Comparison of ENCODE assay signal across 13 mouse cellular contexts in the genomic region with DNA sequence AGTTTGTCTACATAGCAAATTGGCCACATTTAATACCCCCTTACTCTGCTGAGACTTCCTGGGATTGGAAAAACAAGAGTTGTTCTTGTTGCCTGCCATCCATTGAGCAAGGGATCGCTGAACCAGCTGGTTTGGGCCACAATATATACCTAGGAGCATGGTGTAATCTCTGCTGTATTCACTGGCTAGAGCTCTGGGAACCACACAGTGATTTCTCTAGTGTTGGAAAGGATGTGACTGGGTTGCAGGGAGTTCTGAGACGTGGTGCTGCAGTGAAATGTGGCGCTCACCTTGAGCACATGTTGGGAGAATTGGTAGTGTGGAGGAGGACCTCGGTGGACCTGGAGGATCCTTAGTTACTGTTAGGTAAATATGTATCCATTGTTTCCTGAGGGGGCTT. TPM values are rescaled to one million over a fixed set of nuclear protein-coding genes. Genes with fewer than 3 reads are reported as not detected.
DNase-seq lines count a peak whose midpoint lies in the region; ATAC-seq and TF ChIP-seq lines count a peak whose summit lies in the region.
"Had no signal": no experiment of that assay in that cellular context is flagged by ENCODE, and none has a peak within 500 bp of the region (broad histone marks: within the 10 kb centered on the region; RNA-seq: fewer than 3 reads in every experiment).

No protein-coding gene starts in this region.

- no peak for DNase-seq in heart, postnatal 0 days (ENCODE audit: low spot score)
- DNase-seq in heart, postnatal 14 days, result no peak
- DNase-seq in liver, postnatal 0 days, result no peak
- no peak for DNase-seq in liver, embryonic 11.5 days (ENCODE audit: low spot score)
- no peak for DNase-seq in ES-E14 (ENCODE audit: low read depth, low spot score)
- DNase-seq in urinary bladder, adult 2 months (ENCODE audit: low spot score), result no peak
- DNase-seq: cerebellum, adult 18-20 months; kidney, postnatal 10 days; layer of hippocampus, postnatal 36 days; lung, adult 2 months had no signal

- H3K27ac ChIP-seq in heart, postnatal 0 days (ENCODE audit: low read depth), result 0 out of 2 replicates have a peak overlapping the region, but pooled peaks have one; percentile 8
- no peak overlapping the region for H3K27ac ChIP-seq in liver, postnatal 0 days (ENCODE audit: low read depth)
- H3K27ac ChIP-seq in liver, embryonic 11.5 days (ENCODE audit: low read depth, low read length), result no peak overlapping the region
- no peak overlapping the region; the same call in 1 of the 2 replicates for H3K27ac ChIP-seq in ES-E14 (ENCODE audit: insufficient read depth, low read depth, low read length, poor library complexity, severe bottlenecking)
- H3K27ac ChIP-seq: limb, embryonic 10.5 days; neural tube, embryonic 15.5 days had no signal

- TF ChIP-seq EP300 in heart, postnatal 0 days (IDR thresholded peaks at IDR 0.05; ENCODE audit: low read depth), result no peak
- TF ChIP-seq EP300 in liver, postnatal 0 days (IDR thresholded peaks at IDR 0.05; ENCODE audit: low read depth), result no peak

- TF ChIP-seq CTCF in heart, postnatal 0 days (IDR thresholded peaks at IDR 0.05; ENCODE audit: low read depth), result no peak
- TF ChIP-seq CTCF in liver, postnatal 0 days (IDR thresholded peaks at IDR 0.05; ENCODE audit: low read depth), result 0 out of 2 replicates have a peak, but pooled peaks have one; percentile 2

- 33% methylated on average over 4 of the region's 4 CpGs for WGBS in heart, postnatal 0 days
- WGBS in liver, postnatal 0 days (ENCODE audit: insufficient replicate concordance), result 47% methylated on average over 4 of the region's 4 CpGs
- 34% methylated on average over 4 of the region's 4 CpGs for WGBS in liver, embryonic 11.5 days

- H3K9me3 ChIP-seq in heart, postnatal 0 days (replicated peaks; ENCODE audit: control insufficient read depth, low read length), result no peaks in the 10 kb centered on the region
- H3K9me3 ChIP-seq in liver, postnatal 0 days (ENCODE audit: low read length), result no peaks in the 10 kb centered on the region
- no peaks in the 10 kb centered on the region for H3K9me3 ChIP-seq in liver, embryonic 11.5 days (ENCODE audit: control insufficient read depth, low read length)
- H3K9me3 ChIP-seq in ES-E14 (ENCODE audit: control insufficient read depth, insufficient read depth, low read depth, low read length), result no peaks in the 10 kb centered on the region
- H3K9me3 ChIP-seq: limb, embryonic 10.5 days; neural tube, embryonic 15.5 days had no signal

- in situ Hi-C loops in ES-E14 (cut with MboI; ENCODE audit: low sequenced_read_pairs in 2 of 2, unreplicated experiment in 2 of 2), result no loop called here

- H3K4me1 ChIP-seq in heart, postnatal 0 days (ENCODE audit: control insufficient read depth, insufficient read depth), result peaks cover 22% of the 10 kb centered on the region
- H3K4me1 ChIP-seq in liver, postnatal 0 days (ENCODE audit: insufficient read depth), result peaks cover 19% of the 10 kb centered on the region
- peaks cover 39% of the 10 kb centered on the region for H3K4me1 ChIP-seq in liver, embryonic 11.5 days (replicated peaks; ENCODE audit: control insufficient read depth, insufficient read depth, low read length)
- H3K4me1 ChIP-seq in ES-E14 (ENCODE audit: control insufficient read depth in 2 of 2, insufficient read depth in 2 of 2, low read length in 2 of 2, poor library complexity in 1 of 2), result peaks cover 10 to 22% of the 10 kb centered on the region in 2 experiments

- intact Hi-C loops in heart, postnatal 14 days (cut with DNase I), result loop anchor here (5.0 kb wide), 1 partner anchor 33 kb away; no protein-coding TSS in a partner anchor

- H3K4me3 ChIP-seq in heart, postnatal 0 days (ENCODE audit: low read depth, low read length), result no peak overlapping the region
- no peak overlapping the region for H3K4me3 ChIP-seq in liver, postnatal 0 days (ENCODE audit: low read depth, low read length)
- no peak overlapping the region for H3K4me3 ChIP-seq in liver, embryonic 11.5 days (ENCODE audit: low read depth, low read length)
- H3K4me3 ChIP-seq in ES-E14 (ENCODE audit: insufficient read depth in 1 of 2, low read depth in 1 of 2, low read length in 2 of 2, poor library complexity in 1 of 2, severe bottlenecking in 1 of 2), result peak overlapping the region in 1 of 2 experiments; percentile 10; a peak in 1 of 4 replicates
- H3K4me3 ChIP-seq: limb, embryonic 10.5 days; neural tube, embryonic 15.5 days had no signal

- no peak for ATAC-seq in heart, postnatal 0 days (ENCODE audit: insufficient read depth, low read depth)
- ATAC-seq in liver, postnatal 0 days, result no peak
- ATAC-seq in liver, embryonic 11.5 days (replicated peaks; ENCODE audit: low FRiP score), result no peak
- ATAC-seq in CD4-positive, CD25-positive, alpha-beta regulatory T cell, adult 4 months, result peak; percentile 6

- no peak overlapping the region for H3K9ac ChIP-seq in heart, postnatal 0 days (replicated peaks; ENCODE audit: low read depth, low read length)
- no peak overlapping the region for H3K9ac ChIP-seq in liver, postnatal 0 days (replicated peaks)
- no peak overlapping the region for H3K9ac ChIP-seq in liver, embryonic 11.5 days (ENCODE audit: low read depth, low read length)
- peak overlapping the region; percentile 18; the same call in 1 of the 2 replicates for H3K9ac ChIP-seq in ES-E14 (ENCODE audit: insufficient read depth, low read depth, low read length, poor library complexity, severe bottlenecking)
- H3K9ac ChIP-seq: neural tube, embryonic 15.5 days had no signal

- H3K36me3 ChIP-seq in heart, postnatal 0 days (replicated peaks; ENCODE audit: control insufficient read depth, insufficient read depth, low read length), result no peaks in the 10 kb centered on the region
- no peaks in the 10 kb centered on the region for H3K36me3 ChIP-seq in liver, postnatal 0 days (replicated peaks; ENCODE audit: insufficient read depth, low read length)
- 0 out of 2 replicates have a peak, but pooled peaks cover 2% of the 10 kb centered on the region for H3K36me3 ChIP-seq in liver, embryonic 11.5 days (ENCODE audit: control insufficient read depth, insufficient read depth, low read length)
- no peaks in the 10 kb centered on the region; the same call in 1 of the 2 replicates for H3K36me3 ChIP-seq in ES-E14 (ENCODE audit: control insufficient read depth, insufficient read depth, low read length, poor library complexity, severe bottlenecking)
- H3K36me3 ChIP-seq: neural tube, embryonic 15.5 days had no signal

- H3K4me2 ChIP-seq in heart, postnatal 0 days (ENCODE audit: low read depth, low read length), result no peak overlapping the region
- no peak overlapping the region for H3K4me2 ChIP-seq in liver, postnatal 0 days (ENCODE audit: low read depth, low read length)
- no peak overlapping the region for H3K4me2 ChIP-seq in liver, embryonic 11.5 days
- H3K4me2 ChIP-seq: neural tube, embryonic 15.5 days had no signal

- H3K27me3 ChIP-seq in heart, postnatal 0 days (ENCODE audit: control insufficient read depth, insufficient read depth, low read length), result no peaks in the 10 kb centered on the region
- no peaks in the 10 kb centered on the region for H3K27me3 ChIP-seq in liver, postnatal 0 days (ENCODE audit: insufficient read depth, low read length)
- no peaks in the 10 kb centered on the region for H3K27me3 ChIP-seq in liver, embryonic 11.5 days (replicated peaks; ENCODE audit: control insufficient read depth, insufficient read depth, low read length)
- H3K27me3 ChIP-seq: neural tube, embryonic 15.5 days had no signal

TF ChIP-seq in ES-E14, 5 proteins besides CTCF, POLR2A, EP300 and RAD21:
- no peak for TF ChIP-seq HCFC1 (IDR thresholded peaks at IDR 0.05; ENCODE audit: borderline replicate concordance, insufficient read depth, low read length)
- no peak for TF ChIP-seq MAFK (IDR thresholded peaks at IDR 0.05; ENCODE audit: insufficient read depth, low read depth, low read length)
- no peak for TF ChIP-seq ZNF384 (IDR thresholded peaks at IDR 0.05; ENCODE audit: low read depth, low read length)
- TF ChIP-seq CHD2 (IDR thresholded peaks at IDR 0.05; ENCODE audit: low read depth, low read length), result no peak
- TF ChIP-seq ZC3H11A (IDR thresholded peaks at IDR 0.05; ENCODE audit: borderline replicate concordance, low read depth, low read length), result no peak

RNA-seq across cellular contexts. Expression of gene Ncoa3, which starts 6.5 kb away (rescaled TPM):
- 17.7 and 48.7 TPM in 2 replicates for total RNA-seq in heart, postnatal 0 days (2014; rRNA removed; ENCODE audit: low replicate concordance)
- polyA plus RNA-seq in heart, postnatal 0 days (2015; fragmentation: Nextera tagmentation; extraction: Ambion mirVana), result 5.8 and 6.2 TPM in 2 replicates
- total RNA-seq in heart, postnatal 14 days (2021), result 10 to 100 TPM; 28.7 to 31.5 TPM
- 3.3 and 3.9 TPM in 2 replicates for polyA plus RNA-seq in liver, postnatal 0 days (2015; fragmentation: Nextera tagmentation; extraction: Ambion mirVana)
- polyA plus RNA-seq in liver, embryonic 11.5 days (2014; fragmentation: Nextera tagmentation; extraction: Ambion mirVana), result 15.2 and 16.6 TPM in 2 replicates
- 10 to 100 TPM; 78.6 to 87.5 TPM for polyA plus RNA-seq in CD4-positive, CD25-positive, alpha-beta regulatory T cell, adult 4 months (2017; shearing (Covaris generic))
- total RNA-seq in ES-E14 (2012; rRNA removed), result 73.6 and 83.4 TPM in 2 replicates
- 34.9 and 36.8 TPM in 2 replicates for polyA plus RNA-seq in urinary bladder, adult 2 months (2012; rRNA removed)
